Mouse (Mus musculus) heart, embryonic 11.5 days (tissue): ENCODE measurements at regions not wholly inside any gene's neighbourhood (a gene's known extent, or its start where the extent isn't known, plus 50 kb on each side); places are given as distances from the start of the nearest gene placed in this dataset.
"Not testable (repeated sequence)": the region's sequence is repeated elsewhere in the genome, so short reads cannot be mapped to it uniquely, and the experiment has no call there.

Experiments used
- ATAC-seq: fragments of 200-750 bp; cut with Nextera tagmentation; replicated peaks from 2 replicates; pipeline ENCODE4 v1.8.0; 2017; ENCODE audit warnings: moderate library complexity; ENCODE audit not compliant: insufficient number of reproducible peaks, low FRiP score, low TSS enrichment
- H3K27ac ChIP-seq: fragments of 300-500 bp; sonication (generic); 2 replicates; pipeline ENCODE4 v1.5.1; 2014; ENCODE audit warnings: mild to moderate bottlenecking, low read depth, low read length
- H3K27me3 ChIP-seq: fragments of 300-500 bp; sonication (generic); 2 replicates; pipeline ENCODE4 v1.6.1; 2014; ENCODE audit warnings: mild to moderate bottlenecking, low read length, mixed read lengths; ENCODE audit not compliant: control insufficient read depth, insufficient read depth
- H3K36me3 ChIP-seq: fragments of 300-500 bp; sonication (generic); 2 replicates; pipeline ENCODE4 v1.6.1; 2014; ENCODE audit warnings: mild to moderate bottlenecking, low read length, moderate library complexity, mixed read lengths; ENCODE audit not compliant: control insufficient read depth, insufficient read depth
- H3K4me1 ChIP-seq: fragments of 300-500 bp; sonication (generic); 2 replicates; pipeline ENCODE4 v1.6.1; 2014; ENCODE audit warnings: low read length; ENCODE audit not compliant: control insufficient read depth, insufficient read depth
- H3K4me2 ChIP-seq: fragments of 300-500 bp; sonication (generic); 2 replicates; pipeline ENCODE4 v1.6.1; 2014; ENCODE audit warnings: mild to moderate bottlenecking, moderate library complexity
- H3K4me3 ChIP-seq: fragments of 300-500 bp; sonication (generic); 2 replicates; pipeline ENCODE4 v1.5.1; 2014; ENCODE audit warnings: low read depth, low read length
- H3K9ac ChIP-seq: fragments of 300-500 bp; sonication (generic); 2 replicates; pipeline ENCODE4 v1.6.1; 2014; ENCODE audit warnings: mild to moderate bottlenecking, low read depth, low read length, moderate library complexity
- H3K9me3 ChIP-seq: fragments of 300-500 bp; sonication (generic); replicated peaks from 2 replicates; pipeline ENCODE4 v1.6.1; 2016; ENCODE audit warnings: low read length; ENCODE audit not compliant: control insufficient read depth
- WGBS: fragments of 180-500 bp; shearing (Covaris S2); extraction: QIAGEN DNeasy Blood & Tissue Kit; methylation state at CpG from one replicate; pipeline ENCODE4 v1.1.7; 2014; ENCODE audit not compliant: insufficient replicate concordance; 5-methylcytosine and 5-hydroxymethylcytosine counted together

GRCm38 (mm10) chr7:63996581-63997098 lies 57.9 kb upstream of the Klf13 start:
- no peak overlapping the region for H3K4me2 ChIP-seq
- H3K27me3 ChIP-seq: no peaks in the 10 kb centered on the region
- WGBS: 56% methylated on average over 6 of the region's 6 CpGs
- no peaks in the 10 kb centered on the region for H3K36me3 ChIP-seq
- H3K27ac ChIP-seq: no peak overlapping the region
- H3K9me3 ChIP-seq: no peaks in the 10 kb centered on the region
- H3K4me3 ChIP-seq: no peak overlapping the region
- peaks cover 4% of the 10 kb centered on the region; the same call in 1 of the 2 replicates for H3K4me1 ChIP-seq
- no peak for ATAC-seq
- no peak overlapping the region for H3K9ac ChIP-seq

DNA sequence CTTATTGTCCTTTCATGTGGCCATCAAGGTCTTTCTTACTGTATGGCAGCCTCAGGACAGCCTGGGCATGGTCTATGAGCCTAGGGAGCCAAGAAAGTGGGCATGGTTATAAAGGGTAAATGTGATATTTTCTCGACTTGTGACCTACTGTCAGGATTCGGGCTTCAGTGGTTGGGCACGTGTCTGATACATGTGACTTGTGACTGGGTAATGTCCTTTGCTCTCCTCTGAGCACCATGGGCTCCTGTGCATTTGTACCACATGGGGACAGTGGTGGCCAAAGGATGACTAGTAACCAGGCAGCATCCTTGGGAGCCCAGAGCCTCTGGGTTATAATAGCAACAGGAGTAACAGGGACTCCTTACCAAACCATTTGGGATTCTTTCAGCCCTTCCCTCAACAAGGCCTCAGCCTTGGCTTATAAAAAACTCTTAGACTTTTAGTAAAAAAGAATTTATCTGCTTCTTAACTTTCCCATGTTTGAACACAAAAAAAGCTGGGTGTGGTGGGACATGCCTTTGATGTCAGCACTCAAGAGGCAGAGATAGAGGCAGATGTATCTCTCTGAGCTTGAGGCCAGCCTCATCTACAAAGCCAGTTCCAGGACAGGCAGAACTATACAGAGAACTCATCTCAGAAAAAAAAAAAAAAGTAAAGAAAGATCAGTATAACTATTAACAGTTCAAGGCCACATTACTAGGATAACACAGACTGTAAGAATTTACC lies 56.7 kb upstream of the Klf13 start:
- H3K27ac ChIP-seq: no peak overlapping the region
- ATAC-seq: no peak
- H3K36me3 ChIP-seq: no peaks in the 10 kb centered on the region
- no peak overlapping the region for H3K4me3 ChIP-seq
- peaks cover 4% of the 10 kb centered on the region; the same call in 1 of the 2 replicates for H3K4me1 ChIP-seq
- H3K27me3 ChIP-seq: no peaks in the 10 kb centered on the region
- H3K4me2 ChIP-seq: no peak overlapping the region
- 84% methylated on average over 3 of the region's 3 CpGs for WGBS
- H3K9ac ChIP-seq: no peak overlapping the region
- no peaks in the 10 kb centered on the region for H3K9me3 ChIP-seq

- not testable (repeated sequence) for H3K9me3 ChIP-seq, H3K27ac ChIP-seq
- WGBS: 75% methylated on average over 3 of the region's 3 CpGs
Measured at GRCm38 (mm10) chr7:63994769-63995168, 56.1 kb upstream of the Klf13 start.

DNA sequence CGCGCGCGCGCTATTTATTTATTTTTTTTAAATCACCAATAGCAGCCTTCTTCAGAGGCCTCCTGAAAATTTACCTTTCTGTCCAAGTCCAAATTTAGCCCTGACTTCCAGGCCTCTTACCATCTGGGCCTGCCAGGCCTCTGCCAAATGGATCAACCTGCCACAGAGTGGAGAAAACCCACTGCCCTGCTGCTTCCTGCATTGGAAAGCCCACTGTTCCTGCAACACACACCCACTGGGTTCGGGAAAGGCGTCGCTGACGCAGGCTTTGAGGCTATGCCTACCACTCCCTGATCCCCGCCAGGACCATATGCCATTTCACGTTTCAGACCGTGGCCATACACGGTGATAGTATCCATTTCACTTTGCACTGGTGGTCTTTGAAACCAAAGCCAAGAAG lies 53.4 kb upstream of the Klf13 start:
- H3K4me1 ChIP-seq: peaks cover 4% of the 10 kb centered on the region; the same call in 1 of the 2 replicates
- 92% methylated on average over 13 of the region's 13 CpGs for WGBS
- no peaks in the 10 kb centered on the region for H3K27me3 ChIP-seq

More at GRCm38 (mm10) chr7:63994769-63995168, 56.1 kb upstream of the Klf13 start:
- H3K4me3 ChIP-seq, H3K4me2 ChIP-seq, H3K27me3 ChIP-seq, H3K9ac ChIP-seq, ATAC-seq, H3K4me1 ChIP-seq, H3K36me3 ChIP-seq: not testable (repeated sequence)

GRCm38 (mm10) chr7:63991085-63992010 lies 52.6 kb upstream of the Klf13 start:
- H3K4me2 ChIP-seq: no peak overlapping the region
- no peaks in the 10 kb centered on the region for H3K36me3 ChIP-seq
- 77% methylated on average over 12 of the region's 12 CpGs for WGBS
- H3K27me3 ChIP-seq: no peaks in the 10 kb centered on the region
- H3K4me1 ChIP-seq: peaks cover 7% of the 10 kb centered on the region
- H3K9ac ChIP-seq: no peak overlapping the region
- no peak overlapping the region for H3K27ac ChIP-seq
- no peaks in the 10 kb centered on the region for H3K9me3 ChIP-seq
- H3K4me3 ChIP-seq: no peak overlapping the region
- ATAC-seq: no peak

More for the DNA sequence above, 53.4 kb upstream of the Klf13 start:
- no peak overlapping the region for H3K4me2 ChIP-seq
- H3K27ac ChIP-seq: no peak overlapping the region
- no peak for ATAC-seq
- no peak overlapping the region for H3K4me3 ChIP-seq
- no peaks in the 10 kb centered on the region for H3K9me3 ChIP-seq
- no peak overlapping the region for H3K9ac ChIP-seq
- H3K36me3 ChIP-seq: no peaks in the 10 kb centered on the region

- H3K9me3 ChIP-seq: no peaks in the 10 kb centered on the region
- no peak overlapping the region for H3K4me3 ChIP-seq
- ATAC-seq: no peak
- H3K9ac ChIP-seq: no peak overlapping the region
- no peak overlapping the region for H3K4me2 ChIP-seq
- WGBS: 78% methylated on average over 8 of the region's 8 CpGs
- H3K4me1 ChIP-seq: peaks cover 7% of the 10 kb centered on the region
- no peaks in the 10 kb centered on the region for H3K27me3 ChIP-seq
- no peaks in the 10 kb centered on the region for H3K36me3 ChIP-seq
- H3K27ac ChIP-seq: no peak overlapping the region
Measured at GRCm38 (mm10) chr7:63990312-63991028, 51.8 kb upstream of the Klf13 start.

GRCm38 (mm10) chr7:63989736-63990135 lies 51.0 kb upstream of the Klf13 start:
- Histone ChIP-seq H3K36me3 (no peaks in the 10 kb centered on the region), H3K4me2 (no peak overlapping the region), H3K9me3 (no peaks in the 10 kb centered on the region), H3K27me3 (no peaks in the 10 kb centered on the region), H3K4me1 (peaks cover 7% of the 10 kb centered on the region), H3K9ac (no peak overlapping the region), H3K4me3 (no peak overlapping the region), H3K27ac (no peak overlapping the region)
- no peak for ATAC-seq
